Mouse (Mus musculus) kidney, postnatal 36 days (tissue): ENCODE data around the gene Was.
A peak's percentile ranks its signal among the peaks of the same experiment; 100 is the strongest.
"Not testable (repeated sequence)": the region's sequence is repeated elsewhere in the genome, so short reads cannot be mapped to it uniquely, and the experiment has no call there.

Experiments
- DNase-seq, 2 experiments: peaks; one replicate each; pipeline ENCODE4 v3.0.0; 2021 to 2022; ENCODE audit warnings: mixed read lengths in 2 of 2

Was gene

GRCm38 (mm10) chrX:8090346-8090953, at the start of gene Was:
TSS of gene Was (minus strand) at chrX:8090498.
- no peak for DNase-seq

DNA sequence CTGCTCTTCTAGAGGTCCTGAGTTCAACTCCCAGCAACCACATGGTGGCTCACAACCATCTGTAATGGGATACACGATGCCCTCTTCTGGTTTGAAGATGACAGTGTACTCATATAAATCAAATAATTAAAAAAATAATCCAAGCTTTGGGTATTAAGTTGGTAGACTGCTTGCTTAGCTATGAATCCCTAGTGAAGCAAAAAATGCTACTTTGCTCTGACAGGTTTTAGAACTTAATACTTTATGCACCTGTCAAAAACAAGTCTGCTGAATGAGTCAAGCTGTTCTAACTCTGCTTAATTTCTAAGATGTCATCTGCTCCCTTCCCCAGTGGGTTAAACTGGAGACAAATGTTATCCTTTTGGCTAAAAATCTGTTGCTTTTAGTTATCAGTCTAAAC, 49.2 kb upstream of the Was start:
- DNase-seq: no peak

GRCm38 (mm10) chrX:8135886-8136285, 45.6 kb upstream of the Was start:
- DNase-seq: no peak

DNA sequence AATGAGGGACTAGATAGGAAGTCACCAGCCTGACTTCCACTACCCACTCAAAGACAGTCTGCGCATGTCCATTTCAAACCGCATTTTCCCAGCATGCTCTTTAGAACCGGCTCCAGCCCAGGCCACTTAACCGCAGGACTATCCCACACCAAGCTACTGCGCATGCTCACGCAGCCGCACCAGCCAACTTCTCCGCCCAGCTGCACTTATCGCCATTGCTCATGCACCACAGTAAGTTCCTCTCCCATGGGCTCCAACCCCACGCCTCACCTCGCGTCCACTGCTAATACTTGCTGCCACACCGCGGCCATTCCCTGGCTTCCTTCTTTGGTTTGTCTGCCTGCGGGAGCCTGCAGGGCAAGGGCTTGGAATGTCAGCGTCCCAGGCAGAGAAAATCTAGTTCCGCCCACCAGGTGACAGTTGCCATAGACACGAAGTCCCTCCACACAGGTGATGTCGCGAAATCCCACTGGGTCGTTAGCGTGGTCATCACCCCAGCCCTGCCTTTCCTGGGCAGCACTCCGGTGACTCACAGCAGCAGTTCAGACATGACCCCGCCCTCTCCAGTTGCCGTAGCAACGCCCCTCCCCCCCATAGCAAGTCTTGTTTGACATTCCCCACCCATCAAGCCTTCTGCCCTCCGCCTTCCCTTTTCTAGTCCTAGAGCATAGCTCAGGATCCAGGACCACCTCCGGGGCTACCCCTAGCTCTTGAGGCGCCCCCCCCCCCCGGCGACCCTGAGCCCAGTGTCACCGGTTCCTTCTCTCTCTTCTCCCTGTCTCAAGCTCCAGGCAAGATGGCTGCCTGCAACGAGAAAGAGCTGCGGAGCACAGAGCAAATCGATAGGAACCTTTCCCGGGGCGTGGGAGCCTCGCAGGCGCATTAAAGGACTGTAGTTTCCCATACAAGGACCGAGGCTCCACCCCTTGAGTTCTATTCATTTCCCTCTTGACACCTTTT, 42.0 kb upstream of the Was start, which contains the start of gene Wdr13:
Wdr13 (minus strand) TSS at position 876 of the 960 bp plus-strand sequence.
- DNase-seq: peak; percentile 93 to 94

DNA sequence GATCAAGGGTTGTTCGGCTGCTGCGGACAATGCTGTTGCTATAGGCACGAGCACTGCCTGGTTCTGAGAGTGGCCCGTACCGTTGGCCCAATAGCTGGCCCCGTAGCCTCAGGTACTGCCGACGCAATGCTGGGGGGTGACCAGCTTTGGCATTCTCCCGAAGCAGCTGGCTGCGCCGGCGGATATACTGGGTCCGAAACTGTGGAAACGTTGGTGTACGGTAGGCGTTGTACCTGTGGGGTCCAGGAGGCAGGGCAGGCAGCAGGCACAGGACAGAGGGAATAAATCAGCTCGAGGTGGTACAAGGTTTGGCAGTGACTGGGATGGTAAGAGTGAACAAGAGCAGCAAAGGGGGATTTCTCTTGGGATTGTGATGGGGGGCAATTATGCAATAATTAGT, 41.1 kb upstream of the Was start:
- no peak for DNase-seq

- no peak for DNase-seq
Observed at GRCm38 (mm10) chrX:8125235-8125634, 34.9 kb upstream of the Was start.

- no peak for DNase-seq
Observed at GRCm38 (mm10) chrX:8123821-8124470, 33.6 kb upstream of the Was start.

- DNase-seq: no peak
Observed at GRCm38 (mm10) chrX:8117264-8117663, 27.0 kb upstream of the Was start.

DNA sequence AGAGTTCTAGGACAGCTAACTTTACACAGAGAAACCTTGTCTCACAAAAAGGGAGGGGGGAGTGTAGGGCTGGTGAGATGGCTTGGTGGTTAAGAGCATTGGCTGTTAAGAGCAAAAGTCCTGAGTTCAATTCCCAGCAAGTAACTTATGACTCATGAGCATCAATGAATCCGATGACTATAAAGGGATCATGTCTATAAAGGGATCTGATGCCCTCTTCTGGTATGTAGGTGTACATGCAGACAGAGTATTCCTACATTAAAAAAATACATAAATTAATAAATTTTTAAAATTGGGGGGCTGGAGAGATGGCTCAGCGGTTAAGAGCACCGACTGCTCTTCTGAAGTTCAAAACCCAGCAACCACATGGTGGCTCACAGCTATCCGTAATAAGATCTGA, 25.0 kb upstream of the Was start:
- no peak for DNase-seq

DNA sequence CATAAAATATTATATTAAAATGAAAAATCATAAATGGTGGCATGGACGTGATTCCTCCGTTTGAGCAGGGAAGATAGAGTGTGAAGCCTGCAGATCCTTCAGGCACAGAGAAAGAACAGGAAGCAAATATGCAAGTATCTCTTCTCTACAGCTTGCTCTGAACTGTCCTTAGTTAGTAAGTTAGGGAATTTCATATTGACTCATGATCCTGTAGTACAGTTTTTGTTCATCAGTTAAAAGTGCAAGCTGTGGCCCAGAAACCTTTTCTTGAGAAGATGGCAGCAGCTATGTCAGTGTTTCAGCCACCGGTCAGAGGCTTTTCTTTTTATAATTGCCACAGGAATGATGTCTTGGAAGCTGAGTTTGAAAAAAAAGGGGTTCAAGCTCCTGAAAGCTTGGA, 14.7 kb upstream of the Was start:
- no peak for DNase-seq

GRCm38 (mm10) chrX:8102213-8102668, 11.9 kb upstream of the Was start:
- DNase-seq: no peak

- DNase-seq: peak in 1 of 2 experiments; percentile 7
Observed at GRCm38 (mm10) chrX:8101017-8101416, 10.7 kb upstream of the Was start.

- DNase-seq: no peak
Observed at GRCm38 (mm10) chrX:8099435-8099834, 9.1 kb upstream of the Was start.

DNA sequence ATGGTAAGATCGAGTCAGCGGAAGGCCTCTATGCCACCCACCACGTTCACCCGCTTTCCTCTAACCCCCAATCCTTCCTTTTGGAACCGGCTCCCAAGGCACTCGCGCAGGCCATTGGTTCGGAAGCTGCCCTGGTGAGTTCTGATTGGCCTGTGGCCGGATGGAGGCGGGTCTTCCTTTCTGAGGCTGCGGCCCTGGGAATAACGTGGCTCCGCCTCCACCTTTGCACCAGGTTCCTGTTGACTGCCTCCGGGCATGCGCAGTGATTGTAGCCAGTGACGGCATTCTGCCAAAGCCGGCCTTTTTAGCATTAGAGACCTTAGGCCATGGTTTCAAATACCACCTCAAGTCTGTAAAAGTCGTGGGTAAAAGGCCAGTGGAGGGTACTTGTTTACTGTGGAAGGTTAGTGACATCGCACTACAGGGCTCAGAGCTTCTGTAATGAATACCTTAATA, 6.5 kb upstream of the Was start:
- peak; percentile 97 to 98 for DNase-seq

DNA sequence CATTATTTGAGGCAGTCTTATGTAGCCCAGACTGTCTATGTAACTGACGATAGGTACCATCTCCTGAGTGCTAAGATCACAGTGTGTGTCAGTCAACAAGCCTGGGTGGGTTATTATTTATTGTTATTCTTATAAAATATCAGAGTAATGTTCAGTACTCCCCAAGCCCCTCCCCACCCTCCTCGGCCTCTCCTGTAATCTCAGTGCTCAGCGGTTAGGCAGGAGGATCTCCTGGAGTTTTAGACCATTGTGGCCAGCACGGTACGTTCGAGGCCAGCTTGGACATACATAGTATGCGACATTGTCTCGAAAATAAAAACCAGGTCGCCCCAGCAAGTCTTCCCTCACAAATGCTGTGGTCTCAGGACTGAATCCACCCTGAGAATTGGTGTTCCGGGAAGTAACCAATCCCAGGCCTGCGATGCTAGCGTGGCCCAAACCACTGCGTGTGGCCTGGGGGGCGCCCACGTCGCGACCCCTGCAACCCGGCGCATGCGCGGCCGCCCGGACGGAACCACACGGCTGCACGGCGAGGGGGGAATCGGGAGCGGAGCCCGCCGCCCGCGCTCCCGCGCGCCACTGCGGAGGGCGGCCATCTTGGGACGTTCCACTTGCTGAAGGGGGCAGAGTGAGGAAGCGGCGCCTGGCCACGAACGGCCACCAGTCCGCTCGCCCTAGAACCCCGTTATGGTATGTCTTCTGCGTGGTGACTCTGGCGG, 5.9 kb upstream of the Was start:
- DNase-seq: peak; percentile 69 to 82

GRCm38 (mm10) chrX:8095546-8095945, 5.2 kb upstream of the Was start:
- DNase-seq: no peak

DNA sequence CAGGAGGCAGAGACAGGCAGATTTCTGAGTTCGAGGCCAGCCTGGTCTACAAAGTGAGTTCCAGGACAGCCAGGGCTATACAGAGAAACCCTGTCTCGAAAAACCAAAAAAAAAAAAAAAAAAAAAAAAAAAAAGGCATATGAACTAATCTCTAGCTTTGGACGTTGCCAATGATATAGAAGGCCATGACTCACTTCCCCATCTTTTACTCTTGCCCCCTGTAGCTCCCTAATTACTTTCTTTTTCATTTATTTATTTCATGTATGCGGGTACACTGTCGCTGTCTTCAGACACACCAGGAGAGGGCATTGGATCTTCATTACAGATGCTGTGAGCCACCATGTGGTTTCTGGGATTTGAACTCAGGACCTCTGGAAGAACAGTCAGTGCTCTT, 653 bp upstream of the Was start:
- DNase-seq: not testable (repeated sequence)

GRCm38 (mm10) chrX:8089746-8090145, 552 bp downstream of the Was start:
- DNase-seq: no peak

DNA sequence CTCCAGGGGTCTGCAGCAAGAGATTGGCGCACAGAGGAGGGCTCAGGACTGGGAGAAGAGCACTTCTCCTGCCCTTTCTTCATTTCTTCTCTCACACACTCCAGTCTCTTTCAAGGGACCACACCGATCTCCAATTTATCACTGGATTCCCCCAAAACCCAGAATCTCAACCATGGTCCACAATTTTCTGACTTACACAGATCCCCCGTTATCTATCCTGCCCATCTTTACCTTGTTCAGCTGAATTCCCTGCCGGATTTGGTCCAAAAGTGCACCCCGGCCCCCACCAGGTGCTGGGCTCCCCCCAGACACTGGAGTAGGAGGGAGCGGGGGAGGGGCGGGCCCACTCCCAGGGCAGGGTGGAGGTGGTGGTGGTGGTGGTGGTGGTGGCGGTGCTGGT, 4.7 kb downstream of the Was start:
- DNase-seq: no peak

- no peak for DNase-seq
Observed at GRCm38 (mm10) chrX:8084771-8085259, 5.5 kb downstream of the Was start.

DNA sequence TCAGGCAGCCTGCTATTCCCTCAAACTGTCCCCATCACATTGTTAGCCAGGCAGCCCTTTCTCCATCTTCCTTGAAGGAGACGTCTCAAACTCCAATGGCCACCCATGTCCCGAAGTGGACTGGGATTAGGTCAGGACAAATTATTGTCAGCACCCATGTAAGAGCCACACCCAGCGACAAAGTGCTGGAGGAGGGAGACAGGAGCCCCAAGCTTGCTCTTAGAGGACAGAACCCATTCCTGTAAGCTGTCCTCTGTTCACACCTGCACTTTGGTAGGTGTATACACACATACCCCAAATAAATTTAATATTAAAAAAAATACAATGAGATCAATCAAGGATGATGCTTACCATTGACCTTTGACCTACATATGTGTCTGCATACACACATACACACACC, 15.2 kb downstream of the Was start:
- no peak for DNase-seq

- peak; percentile 93 to 96 for DNase-seq
Observed at GRCm38 (mm10) chrX:8074430-8075014, 15.8 kb downstream of the Was start, which contains the start of gene Suv39h1. TSS of gene Suv39h1 (minus strand) at chrX:8074760.
